Mouse (Mus musculus) CH12.LX (cell line): Measurements from ENCODE around the gene Amhr2.

ENCODE experiments used
- BHLHE40 ChIP-seq: IDR thresholded peaks from 2 replicates; pipeline ENCODE4 v1.6.1; 2011; ENCODE audit warnings: mild to moderate bottlenecking, low read depth, low read length, improper control_type of control experiment
- CHD2 ChIP-seq: IDR thresholded peaks from 2 replicates; pipeline ENCODE4 v1.6.1; 2011; ENCODE audit warnings: low read length, improper control_type of control experiment
- CTCF ChIP-seq, 2 experiments: IDR thresholded peaks in 1 of 2; conservative IDR thresholded peaks in 1 of 2; 2 replicates each; pipeline ENCODE4 v1.5.1; 2011 to 2012; ENCODE audit warnings: low read depth in 2 of 2, low read length in 2 of 2, improper control_type of control experiment in 1 of 2, inconsistent platforms in 1 of 2, mild to moderate bottlenecking in 1 of 2, moderate library complexity in 1 of 2
- EP300 ChIP-seq: IDR thresholded peaks from 2 replicates; pipeline ENCODE4 v1.6.1; 2011; ENCODE audit warnings: low read length, improper control_type of control experiment
- HCFC1 ChIP-seq: IDR thresholded peaks from 2 replicates; pipeline ENCODE4 v1.6.1; 2012; ENCODE audit warnings: low read depth, mild to moderate bottlenecking, inconsistent platforms, low read length, improper control_type of control experiment
- POLR2A ChIP-seq: IDR thresholded peaks from 2 replicates; pipeline ENCODE4 v1.6.1; 2011; ENCODE audit warnings: low read depth, mild to moderate bottlenecking, improper control_type of control experiment, low read length

DNA sequence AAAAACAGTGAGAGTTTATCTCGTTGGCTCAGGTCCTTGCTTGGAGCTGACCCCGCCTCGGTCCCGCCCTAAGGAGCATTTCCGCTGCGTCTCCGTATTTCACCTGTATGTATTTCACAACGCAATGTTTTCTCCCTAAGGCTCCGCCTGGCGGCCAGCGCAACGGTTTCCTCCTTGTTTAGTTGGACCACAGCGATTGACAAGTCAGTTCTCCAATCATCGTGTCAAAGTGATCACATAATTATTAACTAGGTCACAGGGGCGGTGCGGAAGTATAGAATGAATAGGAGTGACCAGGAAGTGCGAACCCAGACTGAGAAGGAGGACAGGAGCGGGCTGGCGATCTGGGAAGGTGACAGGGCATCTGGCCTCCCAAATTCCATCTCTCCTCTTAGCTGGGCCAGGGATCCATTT lies 13.7 kb downstream of the Amhr2 start, which contains the start of gene Prr13:
- TF ChIP-seq CHD2 (peak; percentile 77), BHLHE40 (no peak), EP300 (no peak), CTCF (conservative IDR thresholded peaks at IDR 0.05 in 1 of 2, IDR thresholded peaks at IDR 0.05 in 1 of 2; ENCODE audit: low read depth in 2 of 2, low read length in 2 of 2) (peak in 1 of 2 experiments; percentile 69; a peak in 2 of 4 replicates), POLR2A (peak; percentile 96), HCFC1 (peak; percentile 77)
